Mouse (Mus musculus) ES-Bruce4 (cell line): ENCODE data around the gene Gata1.

Experiments
- CTCF ChIP-seq: IDR thresholded peaks from one replicate; pipeline ENCODE4 v1.8.1; 2011; ENCODE audit warnings: low read depth, low read length
- EP300 ChIP-seq: IDR thresholded peaks from 2 replicates; pipeline ENCODE4 v1.6.1; 2011; ENCODE audit warnings: low read depth, low read length; ENCODE audit not compliant: insufficient read depth

- no peak for TF ChIP-seq EP300
- TF ChIP-seq CTCF: no peak
These were observed 19.0 kb downstream of the Gata1 start for GRCm38 (mm10) chrX:7958868-7959267.
